Mouse (Mus musculus): ENCODE data around the gene Cox6b2. TPM values are rescaled to one million over a fixed set of nuclear protein-coding genes. Genes with fewer than 3 reads are reported as not detected.

The Cox6b2 gene
- polyA plus RNA-seq (2014; fragmentation: Illumina TruSeq; extraction: RNeasy Lipid Tissue Mini Kit (QIAGEN cat#74804); ENCODE audit: low read depth, low replicate concordance) = 28.9 TPM

DNA sequence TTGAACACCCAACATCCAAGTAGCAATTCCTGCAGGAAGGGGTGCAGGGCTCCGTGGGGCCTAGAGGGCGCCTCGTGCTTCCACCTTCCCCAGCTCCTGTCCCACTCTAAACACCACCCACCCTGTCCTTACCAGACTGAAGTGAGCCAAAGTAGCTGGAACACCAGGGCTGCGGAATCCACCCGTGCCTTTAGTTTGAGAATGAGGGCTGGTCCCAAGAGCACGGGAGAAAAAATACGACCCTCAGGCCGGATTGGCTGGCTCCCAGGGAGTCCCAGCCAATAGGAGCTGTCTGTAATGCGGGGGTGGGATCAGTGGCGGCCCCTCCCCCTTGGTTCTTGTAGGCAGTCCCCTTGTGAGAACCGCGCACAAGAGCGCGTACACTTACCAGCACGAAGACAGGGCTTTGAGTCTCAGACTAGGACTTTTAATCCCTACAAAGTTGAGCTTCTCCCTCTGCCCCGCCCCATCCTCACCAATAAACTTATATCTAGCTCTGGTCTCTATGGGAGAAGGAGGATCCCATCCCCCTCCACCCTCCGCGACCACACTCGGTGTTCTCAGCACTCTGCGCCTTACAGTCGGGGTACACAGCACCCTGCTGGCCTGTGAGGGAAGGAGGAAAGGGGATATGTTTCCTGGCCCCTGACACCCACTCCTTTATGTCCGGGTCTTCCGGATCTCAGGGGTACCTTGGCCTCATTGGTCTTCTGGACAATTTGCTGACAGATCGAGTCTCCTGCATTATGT, at the start of gene Cox6b2:
TSS of gene Cox6b2 (minus strand) at position 274 of the 750 bp plus-strand sequence.

GRCm38 (mm10) chr7:4792278-4793212, 39.7 kb upstream of the Cox6b2 start, which contains the start of gene Rpl28:
Gene Rpl28, plus strand, starts transcription at chr7:4792874.

DNA sequence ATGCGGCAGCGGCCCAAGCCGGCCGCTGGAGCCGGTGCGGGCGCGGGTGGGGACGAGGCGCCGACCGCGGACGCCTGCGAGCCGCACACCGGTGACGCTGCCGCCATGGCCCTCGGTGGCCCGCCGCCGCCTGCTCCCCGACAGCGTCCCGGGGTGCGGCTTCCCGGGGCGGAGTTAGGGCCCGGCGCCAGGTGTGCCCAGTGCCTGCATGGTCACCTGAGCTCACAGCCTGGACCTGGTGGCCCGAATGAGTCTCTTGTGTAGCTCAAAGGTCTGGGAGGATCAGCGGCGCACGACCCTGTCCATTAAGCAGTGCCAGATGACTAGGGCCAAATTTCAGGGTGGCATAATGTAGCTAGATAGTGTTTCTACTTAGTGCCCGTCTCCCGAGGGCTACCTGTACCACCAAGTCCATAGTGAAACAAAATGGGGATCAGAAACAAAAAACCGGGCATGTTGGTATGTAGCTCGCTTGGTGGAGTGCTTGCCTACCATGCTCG, 36.6 kb upstream of the Cox6b2 start, which contains the start of gene Tmem238:
TSS of gene Tmem238 (minus strand) at position 221 of the 500 bp plus-strand sequence.

DNA sequence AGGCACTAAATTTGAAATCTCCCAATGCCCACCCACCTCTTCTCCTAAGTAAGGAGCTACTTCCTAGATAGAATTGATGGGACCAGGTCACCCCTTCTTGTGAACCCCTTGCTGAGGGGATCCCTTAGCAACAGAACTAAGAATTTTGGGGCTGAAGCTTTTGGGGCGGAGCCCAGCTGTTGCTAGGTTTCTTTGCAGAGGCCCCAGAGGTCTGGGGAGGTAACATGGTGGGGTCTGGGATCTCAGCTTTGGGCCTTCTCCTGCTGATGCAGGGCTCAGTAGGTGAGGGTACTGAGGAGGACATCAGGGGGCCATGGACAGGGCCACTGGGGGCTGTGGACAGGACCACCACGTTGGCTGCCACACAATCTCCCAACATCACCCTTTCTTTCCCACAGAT, 29.9 kb upstream of the Cox6b2 start, which contains the start of the genes Il11 and Tmem190:
TSS of gene Il11 (minus strand) at position 101 of the 400 bp plus-strand sequence.
TSS of gene Tmem190 (plus strand) at position 179 of the 400 bp plus-strand sequence.

GRCm38 (mm10) chr7:4771202-4771601, 18.3 kb upstream of the Cox6b2 start, which contains the start of gene Fam71e2:
Gene Fam71e2, minus strand, starts transcription at chr7:4771302.

GRCm38 (mm10) chr7:4739544-4740275, 13.2 kb downstream of the Cox6b2 start, which contains the start of gene Kmt5c:
Gene Kmt5c, plus strand, starts transcription at chr7:4740115.

DNA sequence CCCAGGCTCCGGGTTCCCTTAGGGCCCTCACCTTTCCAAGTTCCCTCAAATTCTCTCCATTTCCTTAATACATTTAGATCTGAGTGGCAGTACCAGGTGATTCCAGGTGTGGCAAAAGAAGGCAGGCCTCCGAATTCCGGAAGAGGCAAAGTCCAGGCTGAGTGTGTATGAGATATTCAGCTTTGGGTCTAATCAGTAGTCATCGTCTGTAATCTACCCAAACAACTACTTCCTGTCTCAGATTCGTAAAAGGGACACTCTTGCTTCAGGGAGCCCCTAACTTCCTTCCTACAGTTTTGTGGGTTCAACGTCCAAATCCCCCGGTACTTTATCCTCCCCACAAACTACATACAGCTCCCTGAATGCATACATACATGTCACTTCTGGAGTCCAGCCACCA, 27.7 kb downstream of the Cox6b2 start, which contains the start of gene Tmem150b:
TSS of gene Tmem150b (minus strand) at position 81 of the 400 bp plus-strand sequence.

Other genes starting within 250 kb of the Cox6b2 start
- 19.6 TPM for gene Tnnt1, start 236.7 kb downstream of the Cox6b2 start, polyA plus RNA-seq (2014; fragmentation: Illumina TruSeq; extraction: RNeasy Lipid Tissue Mini Kit (QIAGEN cat#74804); ENCODE audit: low read depth, low replicate concordance)
- 4.8 TPM for gene Tnni3, start 228.9 kb downstream of the Cox6b2 start, polyA plus RNA-seq (2014; fragmentation: Illumina TruSeq; extraction: RNeasy Lipid Tissue Mini Kit (QIAGEN cat#74804); ENCODE audit: low read depth, low replicate concordance)
- gene Dnaaf3, start 220.6 kb downstream of the Cox6b2 start, polyA plus RNA-seq (2014; fragmentation: Illumina TruSeq; extraction: RNeasy Lipid Tissue Mini Kit (QIAGEN cat#74804); ENCODE audit: low read depth, low replicate concordance) = 4.6 TPM
- 0.65 TPM for gene Syt5, start 205.6 kb downstream of the Cox6b2 start, polyA plus RNA-seq (2014; fragmentation: Illumina TruSeq; extraction: RNeasy Lipid Tissue Mini Kit (QIAGEN cat#74804); ENCODE audit: low read depth, low replicate concordance)
- gene Ptprh, start 149.1 kb downstream of the Cox6b2 start, polyA plus RNA-seq (2014; fragmentation: Illumina TruSeq; extraction: RNeasy Lipid Tissue Mini Kit (QIAGEN cat#74804); ENCODE audit: low read depth, low replicate concordance) = not detected
- gene Tmem86b, start 121.7 kb downstream of the Cox6b2 start, polyA plus RNA-seq (2014; fragmentation: Illumina TruSeq; extraction: RNeasy Lipid Tissue Mini Kit (QIAGEN cat#74804); ENCODE audit: low read depth, low replicate concordance) = 8.1 TPM
- 72.5 TPM for gene Ppp6r1, start 94.1 kb downstream of the Cox6b2 start, polyA plus RNA-seq (2014; fragmentation: Illumina TruSeq; extraction: RNeasy Lipid Tissue Mini Kit (QIAGEN cat#74804); ENCODE audit: low read depth, low replicate concordance)
- 25.7 TPM for gene Hspbp1, start 68.0 kb downstream of the Cox6b2 start, polyA plus RNA-seq (2014; fragmentation: Illumina TruSeq; extraction: RNeasy Lipid Tissue Mini Kit (QIAGEN cat#74804); ENCODE audit: low read depth, low replicate concordance)
- gene Brsk1, start 62.5 kb downstream of the Cox6b2 start, polyA plus RNA-seq (2014; fragmentation: Illumina TruSeq; extraction: RNeasy Lipid Tissue Mini Kit (QIAGEN cat#74804); ENCODE audit: low read depth, low replicate concordance) = 3.5 TPM
- 0.60 TPM for gene Tmem150b, start 27.8 kb downstream of the Cox6b2 start, polyA plus RNA-seq (2014; fragmentation: Illumina TruSeq; extraction: RNeasy Lipid Tissue Mini Kit (QIAGEN cat#74804); ENCODE audit: low read depth, low replicate concordance)
- 49.2 TPM for gene Kmt5c, start 13.0 kb downstream of the Cox6b2 start, polyA plus RNA-seq (2014; fragmentation: Illumina TruSeq; extraction: RNeasy Lipid Tissue Mini Kit (QIAGEN cat#74804); ENCODE audit: low read depth, low replicate concordance)
- gene Fam71e2, start 18.2 kb upstream of the Cox6b2 start, polyA plus RNA-seq (2014; fragmentation: Illumina TruSeq; extraction: RNeasy Lipid Tissue Mini Kit (QIAGEN cat#74804); ENCODE audit: low read depth, low replicate concordance) = 3.3 TPM
- 0.32 TPM for gene Il11, start 29.8 kb upstream of the Cox6b2 start, polyA plus RNA-seq (2014; fragmentation: Illumina TruSeq; extraction: RNeasy Lipid Tissue Mini Kit (QIAGEN cat#74804); ENCODE audit: low read depth, low replicate concordance)
- 2.2 TPM for gene Tmem190, start 29.8 kb upstream of the Cox6b2 start, polyA plus RNA-seq (2014; fragmentation: Illumina TruSeq; extraction: RNeasy Lipid Tissue Mini Kit (QIAGEN cat#74804); ENCODE audit: low read depth, low replicate concordance)
- 6.7 TPM for gene Tmem238, start 36.6 kb upstream of the Cox6b2 start, polyA plus RNA-seq (2014; fragmentation: Illumina TruSeq; extraction: RNeasy Lipid Tissue Mini Kit (QIAGEN cat#74804); ENCODE audit: low read depth, low replicate concordance)
- 632 TPM for gene Rpl28, start 39.8 kb upstream of the Cox6b2 start, polyA plus RNA-seq (2014; fragmentation: Illumina TruSeq; extraction: RNeasy Lipid Tissue Mini Kit (QIAGEN cat#74804); ENCODE audit: low read depth, low replicate concordance)
- gene Ube2s, start 59.5 kb upstream of the Cox6b2 start, polyA plus RNA-seq (2014; fragmentation: Illumina TruSeq; extraction: RNeasy Lipid Tissue Mini Kit (QIAGEN cat#74804); ENCODE audit: low read depth, low replicate concordance) = 108 TPM
- gene Shisa7, start 91.6 kb upstream of the Cox6b2 start, polyA plus RNA-seq (2014; fragmentation: Illumina TruSeq; extraction: RNeasy Lipid Tissue Mini Kit (QIAGEN cat#74804); ENCODE audit: low read depth, low replicate concordance) = 1.9 TPM
- 29.3 TPM for gene Isoc2b, start 117.2 kb upstream of the Cox6b2 start, polyA plus RNA-seq (2014; fragmentation: Illumina TruSeq; extraction: RNeasy Lipid Tissue Mini Kit (QIAGEN cat#74804); ENCODE audit: low read depth, low replicate concordance)
- gene Isoc2a, start 124.1 kb upstream of the Cox6b2 start, polyA plus RNA-seq (2014; fragmentation: Illumina TruSeq; extraction: RNeasy Lipid Tissue Mini Kit (QIAGEN cat#74804); ENCODE audit: low read depth, low replicate concordance) = 35.3 TPM
- gene Gm36210, start 153.4 kb upstream of the Cox6b2 start, polyA plus RNA-seq (2014; fragmentation: Illumina TruSeq; extraction: RNeasy Lipid Tissue Mini Kit (QIAGEN cat#74804); ENCODE audit: low read depth, low replicate concordance) = not detected
- 6.5 TPM for gene Zfp628, start 162.1 kb upstream of the Cox6b2 start, polyA plus RNA-seq (2014; fragmentation: Illumina TruSeq; extraction: RNeasy Lipid Tissue Mini Kit (QIAGEN cat#74804); ENCODE audit: low read depth, low replicate concordance)
- gene Nat14, start 168.9 kb upstream of the Cox6b2 start, polyA plus RNA-seq (2014; fragmentation: Illumina TruSeq; extraction: RNeasy Lipid Tissue Mini Kit (QIAGEN cat#74804); ENCODE audit: low read depth, low replicate concordance) = 5.1 TPM
- 12.2 TPM for gene Ssc5d, start 172.7 kb upstream of the Cox6b2 start, polyA plus RNA-seq (2014; fragmentation: Illumina TruSeq; extraction: RNeasy Lipid Tissue Mini Kit (QIAGEN cat#74804); ENCODE audit: low read depth, low replicate concordance)
- gene Sbk2, start 211.3 kb upstream of the Cox6b2 start, polyA plus RNA-seq (2014; fragmentation: Illumina TruSeq; extraction: RNeasy Lipid Tissue Mini Kit (QIAGEN cat#74804); ENCODE audit: low read depth, low replicate concordance) = 1.8 TPM
- gene Sbk3, start 218.1 kb upstream of the Cox6b2 start, polyA plus RNA-seq (2014; fragmentation: Illumina TruSeq; extraction: RNeasy Lipid Tissue Mini Kit (QIAGEN cat#74804); ENCODE audit: low read depth, low replicate concordance) = 0.24 TPM
- gene Zfp579, start 243.1 kb upstream of the Cox6b2 start, polyA plus RNA-seq (2014; fragmentation: Illumina TruSeq; extraction: RNeasy Lipid Tissue Mini Kit (QIAGEN cat#74804); ENCODE audit: low read depth, low replicate concordance) = 31.4 TPM